Mouse (Mus musculus) embryonic fibroblast, embryonic 13.5 days (primary cell): ENCODE results near the gene Vps45.

Experiments used
- CTCF ChIP-seq: IDR thresholded peaks from 2 replicates; pipeline ENCODE4 v1.5.1; 2011; ENCODE audit warnings: mild to moderate bottlenecking, control low read depth, low read length, moderate library complexity, borderline replicate concordance; ENCODE audit not compliant: insufficient read depth
- POLR2A ChIP-seq: IDR thresholded peaks from 2 replicates; pipeline ENCODE4 v1.6.1; 2011; ENCODE audit warnings: low read depth, mild to moderate bottlenecking, control low read depth, low read length, moderate library complexity

GRCm38 (mm10) chr3:96000080-96000632, 58.1 kb downstream of the Vps45 start:
- no peak for TF ChIP-seq POLR2A
- no peak for TF ChIP-seq CTCF
